Mouse (Mus musculus): ENCODE data around the gene Pld1.

The Pld1 gene

GRCm38 (mm10) chr3:27994175-27994990 is 55.9 kb downstream of the Pld1 start:
- DNase-seq: no peak

GRCm38 (mm10) chr3:28004321-28004720 is 65.8 kb downstream of the Pld1 start:
- no peak for DNase-seq

- no peak for DNase-seq
Observed at GRCm38 (mm10) chr3:28007684-28008083, 69.2 kb downstream of the Pld1 start.

GRCm38 (mm10) chr3:28008369-28008768 is 69.9 kb downstream of the Pld1 start:
- no peak for DNase-seq

- no peak for DNase-seq
Observed at GRCm38 (mm10) chr3:28012177-28012576, 73.7 kb downstream of the Pld1 start.

- no peak for DNase-seq
Observed at GRCm38 (mm10) chr3:28013441-28013840, 74.9 kb downstream of the Pld1 start.

GRCm38 (mm10) chr3:28017002-28017401 is 78.5 kb downstream of the Pld1 start:
- no peak for DNase-seq

GRCm38 (mm10) chr3:28019727-28020126 is 81.2 kb downstream of the Pld1 start:
- no peak for DNase-seq

GRCm38 (mm10) chr3:28020404-28020803 is 81.9 kb downstream of the Pld1 start:
- no peak for DNase-seq

GRCm38 (mm10) chr3:28022191-28022590 is 83.7 kb downstream of the Pld1 start:
- DNase-seq: no peak

- no peak for DNase-seq
Observed at GRCm38 (mm10) chr3:28026876-28027275, 88.4 kb downstream of the Pld1 start.

- DNase-seq: no peak
Observed at GRCm38 (mm10) chr3:28028456-28028855, 90.0 kb downstream of the Pld1 start.

GRCm38 (mm10) chr3:28030860-28031259 is 92.4 kb downstream of the Pld1 start:
- DNase-seq: no peak

- no peak for DNase-seq
Observed at GRCm38 (mm10) chr3:28031643-28032243, 93.2 kb downstream of the Pld1 start.

- no peak for DNase-seq
Observed at GRCm38 (mm10) chr3:28033898-28034297, 95.4 kb downstream of the Pld1 start.

GRCm38 (mm10) chr3:28034707-28035333 is 96.3 kb downstream of the Pld1 start:
- DNase-seq: no peak

GRCm38 (mm10) chr3:28037320-28037932 is 98.9 kb downstream of the Pld1 start:
- DNase-seq: no peak

GRCm38 (mm10) chr3:28038106-28038505 is 99.6 kb downstream of the Pld1 start:
- no peak for DNase-seq

- DNase-seq: no peak
Observed at GRCm38 (mm10) chr3:28039760-28040159, 101.3 kb downstream of the Pld1 start.

GRCm38 (mm10) chr3:28041236-28041635 is 102.7 kb downstream of the Pld1 start:
- no peak for DNase-seq

- DNase-seq: no peak
Observed at GRCm38 (mm10) chr3:28042366-28042765, 103.9 kb downstream of the Pld1 start.

GRCm38 (mm10) chr3:28047599-28047998 is 109.1 kb downstream of the Pld1 start:
- DNase-seq: no peak

- no peak for DNase-seq
Observed at GRCm38 (mm10) chr3:28049526-28049925, 111.0 kb downstream of the Pld1 start.

GRCm38 (mm10) chr3:28053076-28053475 is 114.6 kb downstream of the Pld1 start:
- DNase-seq: no peak

Measured in cerebellum, adult 8-10 months (tissue).